Mouse (Mus musculus) liver, adult 2 months (tissue): ENCODE results near the gene Wt1.

Source experiments
- CTCF ChIP-seq: fragments of 200-500 bp; IDR thresholded peaks from 2 replicates; pipeline ENCODE4 v1.5.1; 2011; ENCODE audit warnings: low read depth, low read length, control low read depth
- POLR2A ChIP-seq: fragments of 200-500 bp; IDR thresholded peaks from 2 replicates; pipeline ENCODE4 v1.6.1; 2011; ENCODE audit warnings: low read length, control low read depth; ENCODE audit not compliant: insufficient read depth; ENCODE audit errors: extremely low read depth

DNA sequence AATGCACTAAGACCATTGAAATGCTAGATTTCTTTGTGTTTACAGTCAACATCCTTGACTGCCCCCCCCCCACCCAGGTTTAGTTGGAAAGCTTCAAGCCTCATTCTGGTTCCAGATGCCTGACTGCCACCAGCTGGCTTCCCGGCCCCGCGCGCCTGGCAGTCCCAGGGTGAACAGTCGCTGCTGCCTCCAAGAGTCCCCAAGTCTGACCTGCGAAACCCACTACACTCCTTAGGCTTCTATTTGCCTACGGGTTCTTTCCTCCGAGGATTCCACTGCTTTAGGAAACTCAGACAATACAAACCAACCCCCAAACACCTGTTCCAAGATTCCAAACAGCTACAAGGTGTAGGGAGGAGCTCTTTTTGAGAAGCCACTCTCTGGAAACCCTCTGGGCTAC lies 1.1 kb upstream of the Wt1 start:
- no peak for TF ChIP-seq POLR2A
- TF ChIP-seq CTCF: no peak
